Mouse (Mus musculus): ENCODE data around the gene Nfatc2. TPM values are rescaled to one million over a fixed set of nuclear protein-coding genes. Genes with fewer than 3 reads are reported as not detected.
A peak's percentile ranks its signal among the peaks of the same experiment; 100 is the strongest.

The Nfatc2 gene
- total RNA-seq, 2 experiments from 2014 or later = 20.0 to 21.8 TPM

GRCm38 (mm10) chr2:168610941-168611340, 9.5 kb upstream of the Nfatc2 start:
- no peak for DNase-seq (ENCODE audit: low spot score in 2 of 2)

GRCm38 (mm10) chr2:168609653-168610248, 8.3 kb upstream of the Nfatc2 start:
- no peak for DNase-seq (ENCODE audit: low spot score in 2 of 2)

DNA sequence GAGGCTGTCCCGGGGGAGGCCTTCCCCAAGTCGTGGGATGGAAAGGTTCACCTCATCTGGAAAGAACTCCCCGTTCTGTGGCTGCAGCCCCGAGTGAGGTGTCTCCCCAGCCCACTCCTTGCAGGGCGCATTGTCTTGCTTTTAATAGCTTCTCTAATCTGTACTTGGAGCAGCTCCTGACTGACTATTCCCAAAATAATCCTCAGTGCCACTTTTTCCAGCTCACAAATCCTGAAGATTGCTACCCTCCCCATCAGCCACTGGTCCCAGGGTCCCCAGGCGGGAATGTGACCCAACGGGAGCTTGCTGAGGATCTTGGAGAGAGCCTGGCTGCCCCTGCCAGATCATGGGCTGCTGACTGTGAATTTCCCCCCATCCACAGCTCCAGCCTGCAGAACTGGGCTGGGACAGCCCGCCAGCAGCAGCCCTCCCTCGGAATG, 6.7 kb upstream of the Nfatc2 start:
- no peak for DNase-seq (ENCODE audit: low spot score in 2 of 2)

GRCm38 (mm10) chr2:168604655-168605070, 3.2 kb upstream of the Nfatc2 start:
- DNase-seq (ENCODE audit: low spot score in 2 of 2) = no peak

DNA sequence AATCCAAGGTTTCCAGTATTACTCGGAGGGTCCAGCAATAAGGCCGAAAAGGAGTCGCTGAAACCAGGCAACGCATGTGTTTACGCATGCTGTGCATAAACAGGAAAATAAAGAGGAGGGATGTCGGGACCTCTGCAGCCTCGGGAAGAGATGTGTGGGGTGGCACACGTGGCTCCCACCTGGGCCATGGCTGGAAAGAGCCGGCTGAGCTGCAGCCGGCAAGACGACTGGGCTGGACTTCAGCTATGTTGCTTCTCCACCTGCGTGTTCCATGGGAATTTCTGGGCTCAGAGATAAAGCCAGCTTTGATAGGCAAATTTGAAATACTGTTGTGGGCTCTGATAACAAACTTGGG, 907 bp upstream of the Nfatc2 start:
- no peak for DNase-seq (ENCODE audit: low spot score in 2 of 2)

DNA sequence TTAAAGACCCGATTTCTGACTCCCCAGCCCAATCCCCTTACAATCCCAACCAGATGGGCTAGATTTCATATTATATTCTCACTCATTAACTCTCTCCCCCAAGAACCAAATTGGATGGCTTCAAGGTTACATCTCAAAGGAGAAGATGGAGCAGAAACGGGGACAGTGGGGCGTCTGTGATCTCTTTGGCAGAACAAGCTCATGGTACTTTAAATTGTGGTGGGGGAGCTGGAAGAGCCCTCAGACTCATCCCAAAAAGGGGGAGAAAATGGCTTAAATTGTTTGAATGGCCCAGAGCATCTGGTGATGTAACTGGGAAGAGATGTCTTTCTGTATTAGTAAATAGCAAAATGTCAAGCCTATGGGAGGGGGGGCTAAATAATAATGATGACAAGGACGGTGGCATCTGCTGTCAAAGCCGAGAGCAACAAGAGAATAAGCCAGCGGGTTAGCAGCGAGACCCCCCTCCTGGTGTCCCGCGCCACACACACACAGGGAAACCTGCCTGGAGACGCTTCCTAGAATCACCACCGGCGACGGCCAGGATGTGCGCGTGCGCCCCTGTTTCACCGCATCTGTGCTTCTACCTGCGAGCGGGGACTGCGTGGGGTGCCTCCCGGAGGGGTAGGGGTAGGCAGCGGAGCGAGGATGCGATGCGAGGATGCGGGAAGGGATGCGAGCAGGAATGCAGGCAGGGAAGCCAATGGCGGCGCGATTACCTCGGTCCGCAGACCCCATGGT, 537 bp downstream of the Nfatc2 start:
- DNase-seq (ENCODE audit: low spot score in 2 of 2) = peak; percentile 49 to 61

- DNase-seq (ENCODE audit: low spot score in 2 of 2) = no peak
These were observed 5.8 kb downstream of the Nfatc2 start for GRCm38 (mm10) chr2:168595693-168596092.

DNA sequence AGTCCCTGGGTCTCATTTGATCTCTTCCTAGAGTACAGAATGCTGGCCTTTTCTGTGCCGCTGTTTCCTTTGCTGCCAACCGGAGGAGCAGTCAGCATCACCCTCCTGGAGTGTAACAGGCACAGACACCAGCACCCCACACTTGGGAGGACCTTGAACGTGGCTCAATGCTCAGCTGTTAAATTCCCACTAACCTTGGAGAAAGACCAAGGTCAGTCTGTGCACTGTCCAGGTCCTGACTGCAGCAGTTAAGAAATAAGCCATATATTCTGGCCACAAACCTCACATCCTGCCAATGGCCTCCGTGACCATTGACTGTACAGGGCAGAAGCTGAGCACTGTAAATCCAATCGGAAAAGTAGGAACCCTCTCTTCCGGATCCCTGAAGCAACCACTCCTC, 7.8 kb downstream of the Nfatc2 start:
- no peak for DNase-seq (ENCODE audit: low spot score in 2 of 2)

DNA sequence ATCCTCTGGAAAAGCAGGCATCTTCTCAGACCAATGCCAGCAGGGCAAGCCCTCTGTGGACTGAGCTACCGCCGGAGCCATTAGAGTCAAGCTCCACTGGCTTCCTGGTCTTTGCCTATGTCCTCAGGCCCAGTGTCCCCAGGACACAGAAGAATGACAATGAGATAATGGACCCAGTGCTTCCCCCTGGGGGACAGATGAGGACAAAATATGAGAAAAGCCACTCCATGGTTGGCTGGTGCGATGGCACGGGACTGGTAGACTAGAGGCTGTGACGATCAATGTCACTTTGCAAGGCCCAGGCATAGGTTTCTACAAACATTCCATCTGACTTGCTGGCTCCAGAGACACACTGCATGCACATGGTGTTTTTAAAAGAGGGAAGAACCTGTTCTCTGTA, 8.5 kb downstream of the Nfatc2 start:
- no peak for DNase-seq (ENCODE audit: low spot score in 2 of 2)

DNA sequence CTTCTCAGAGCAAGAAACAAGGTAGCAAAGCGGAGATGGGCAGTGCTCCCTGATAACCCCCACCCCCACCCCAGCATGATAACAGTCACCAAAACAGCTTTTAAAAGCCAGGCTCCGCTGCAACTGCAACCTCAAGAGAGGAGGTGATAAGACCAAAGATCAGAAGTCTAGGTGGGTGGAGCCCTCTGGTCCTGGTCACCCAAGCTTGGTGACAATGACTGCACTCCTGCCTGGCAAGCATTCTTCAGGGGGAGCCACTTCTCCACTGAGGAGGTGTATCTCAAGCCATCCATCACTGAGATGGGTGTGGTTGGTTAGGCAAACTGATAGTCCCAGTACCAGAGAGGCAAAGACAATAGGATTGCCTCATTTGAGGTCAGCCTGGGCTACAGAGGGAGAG, 10.4 kb downstream of the Nfatc2 start:
- DNase-seq (ENCODE audit: low spot score in 2 of 2) = no peak

- DNase-seq (ENCODE audit: low spot score in 2 of 2) = no peak
These were observed 10.9 kb downstream of the Nfatc2 start for GRCm38 (mm10) chr2:168590556-168590955.

DNA sequence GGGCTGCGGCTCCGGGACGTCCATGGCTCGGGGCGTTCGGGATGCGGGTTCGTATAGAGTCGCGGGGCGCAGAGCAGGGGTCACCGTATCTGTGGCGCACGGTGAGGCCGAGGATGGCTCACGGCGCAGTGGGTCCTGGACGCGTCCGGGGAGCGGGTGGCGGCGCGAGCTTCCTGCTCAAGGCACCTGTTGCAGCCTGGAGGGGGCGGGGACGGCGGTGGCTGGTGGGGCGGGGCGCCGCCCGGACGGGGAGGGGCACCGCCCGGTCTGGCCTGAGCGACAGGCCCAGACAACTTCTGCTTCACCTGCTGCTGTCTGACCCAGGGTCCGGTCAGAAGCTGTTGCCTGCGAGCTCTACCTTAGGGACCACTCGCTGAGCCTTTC, 11.3 kb downstream of the Nfatc2 start:
- no peak for DNase-seq (ENCODE audit: low spot score in 2 of 2)

GRCm38 (mm10) chr2:168589368-168590167, 11.9 kb downstream of the Nfatc2 start:
- DNase-seq (ENCODE audit: low spot score in 2 of 2) = no peak

DNA sequence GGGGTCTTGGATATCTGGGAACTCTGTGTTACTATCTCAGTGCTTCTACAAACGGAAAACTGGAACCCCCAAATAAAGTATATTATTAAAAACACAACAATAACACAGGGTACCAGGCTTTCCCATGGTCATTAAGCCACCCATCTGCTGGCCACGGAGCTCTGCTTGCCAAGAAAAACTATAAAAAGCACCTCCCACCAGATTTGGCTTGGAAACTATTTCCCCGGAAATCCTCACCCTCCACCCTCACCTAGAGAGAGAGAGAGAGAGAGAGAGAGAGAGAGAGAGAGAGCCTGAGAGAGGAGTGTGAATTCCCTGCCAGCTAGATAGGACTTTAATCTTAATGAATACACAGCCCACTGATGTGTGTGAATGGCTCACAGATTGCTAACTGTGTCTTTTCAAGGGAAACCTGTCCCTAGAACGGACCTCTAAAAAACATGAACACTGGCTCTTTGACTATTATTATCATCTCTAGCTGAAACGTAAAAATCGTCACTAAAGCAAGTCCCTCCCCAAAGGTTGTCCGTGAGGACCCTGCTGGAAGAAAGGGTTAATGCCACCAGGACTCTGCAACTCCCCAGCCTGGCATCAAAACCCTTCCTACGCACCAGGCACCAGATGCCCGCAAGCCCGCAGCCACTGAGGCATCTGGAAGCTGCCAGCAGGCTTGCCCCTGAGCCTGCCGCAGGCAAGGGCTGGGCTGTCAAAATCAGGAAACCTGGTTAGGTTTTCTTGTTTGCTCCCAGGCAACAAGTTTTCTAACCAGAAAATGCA, 12.7 kb downstream of the Nfatc2 start:
- DNase-seq (ENCODE audit: low spot score in 2 of 2) = peak in 1 of 2 experiments; percentile 37

GRCm38 (mm10) chr2:168587159-168587558, 14.3 kb downstream of the Nfatc2 start:
- no peak for DNase-seq (ENCODE audit: low spot score in 2 of 2)

DNA sequence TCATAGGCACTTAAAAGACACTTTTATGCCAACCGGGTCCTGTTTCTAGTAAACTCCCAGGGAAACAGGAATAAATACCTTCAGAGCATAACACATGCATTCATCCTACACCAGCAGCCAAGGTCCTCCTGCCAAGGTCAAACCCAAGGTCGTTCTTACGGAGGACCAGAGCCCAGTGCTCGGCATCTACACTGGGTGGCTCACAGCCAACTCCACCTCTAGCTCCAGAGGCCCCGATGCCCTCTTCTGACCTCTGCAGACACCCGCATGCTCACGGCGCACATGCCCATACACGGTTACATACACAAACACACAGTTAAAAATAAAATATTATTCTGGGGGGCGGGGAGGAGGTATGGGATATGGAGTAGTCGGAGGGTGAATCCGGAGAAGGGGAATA, 14.9 kb downstream of the Nfatc2 start:
- DNase-seq (ENCODE audit: low spot score in 2 of 2) = no peak

DNA sequence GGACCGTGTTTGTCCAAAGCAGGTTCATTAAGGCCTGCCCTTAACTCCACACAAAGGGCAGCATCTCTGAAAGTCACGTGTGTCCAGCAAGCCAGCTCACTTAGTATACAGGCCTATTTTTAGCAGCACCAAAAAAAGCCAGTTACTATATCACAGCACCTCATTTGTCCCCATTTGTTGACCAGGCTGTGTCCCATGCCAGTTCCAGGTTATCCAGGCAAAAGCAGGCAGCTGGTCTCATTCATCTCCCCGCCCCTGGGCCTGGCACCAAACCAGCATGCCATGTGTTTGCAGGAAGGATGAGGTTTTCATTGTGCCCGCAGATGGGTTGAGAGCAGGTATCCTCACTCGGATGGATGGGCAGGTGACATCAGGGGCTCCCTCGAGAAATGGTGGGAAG, 16.6 kb downstream of the Nfatc2 start:
- DNase-seq (ENCODE audit: low spot score in 2 of 2) = no peak

DNA sequence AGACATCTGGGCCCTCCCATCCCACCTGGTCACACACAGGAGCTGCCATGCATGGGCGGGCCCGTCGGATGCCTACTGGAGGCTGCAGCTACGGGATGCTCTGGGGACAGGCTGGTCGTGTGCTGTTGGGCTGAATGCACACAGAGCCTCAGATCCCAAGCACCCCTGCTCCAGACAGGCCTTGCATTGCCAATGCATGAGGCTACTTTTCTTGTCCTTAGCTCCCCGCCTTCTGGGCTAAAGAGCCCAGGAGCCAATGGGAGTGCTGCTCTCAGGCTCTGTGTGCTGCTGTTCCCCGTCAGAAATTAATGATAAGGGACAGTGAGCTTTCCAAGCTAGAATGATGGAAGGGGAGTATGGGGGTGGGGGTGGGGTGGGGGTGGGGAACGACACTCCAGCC, 17.0 kb downstream of the Nfatc2 start:
- DNase-seq (ENCODE audit: low spot score in 2 of 2) = no peak

- DNase-seq (ENCODE audit: low spot score in 2 of 2) = no peak
These were observed 18.4 kb downstream of the Nfatc2 start for GRCm38 (mm10) chr2:168583084-168583483.

DNA sequence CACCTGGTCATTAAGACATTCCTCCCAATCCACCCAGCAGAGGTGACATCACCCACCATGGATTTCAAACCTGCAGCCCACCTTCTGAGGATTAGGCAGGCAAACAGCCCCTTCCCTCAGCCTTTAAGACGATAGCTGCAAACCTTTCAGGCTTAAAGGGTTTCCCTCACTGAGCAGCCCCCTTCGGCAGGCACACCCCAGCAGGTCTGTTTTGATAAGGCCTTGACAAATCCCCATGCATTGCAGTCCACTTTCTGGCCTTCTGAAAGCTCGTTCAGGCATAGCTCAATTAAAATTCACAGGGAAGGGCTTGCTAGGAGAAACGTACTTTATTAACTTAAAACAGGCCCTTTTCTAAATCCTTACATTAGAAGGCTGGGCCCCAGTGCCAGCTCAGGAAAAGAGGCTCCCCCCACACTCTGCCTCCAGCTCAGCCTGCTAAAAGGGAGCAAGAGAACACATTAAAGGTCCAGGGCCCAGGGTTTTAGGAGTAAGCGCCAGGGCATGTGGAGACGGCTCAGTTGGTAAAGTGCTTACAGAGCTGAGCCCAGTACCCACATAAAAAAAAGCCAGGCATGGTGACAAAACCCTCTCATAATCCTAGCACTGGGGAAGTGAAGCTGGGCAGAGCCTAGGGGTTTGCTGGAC, 20.1 kb downstream of the Nfatc2 start:
- DNase-seq (ENCODE audit: low spot score in 2 of 2) = no peak

Data from layer of hippocampus, postnatal 14 days (tissue).